Mouse (Mus musculus) stomach, postnatal 0 days (tissue): ENCODE measurements around the gene Pdzd2.

Experiments
- CTCF ChIP-seq: IDR thresholded peaks from 2 replicates; pipeline ENCODE4 v1.5.1; 2016; ENCODE audit warnings: antibody characterized with exemption, low read depth, mild to moderate bottlenecking, moderate library complexity
- EP300 ChIP-seq: optimal IDR thresholded peaks from 2 replicates; pipeline ENCODE3; 2016; ENCODE audit warnings: antibody characterized with exemption

- TF ChIP-seq CTCF (no peak), EP300 (no peak)
Observed at GRCm38 (mm10) chr15:12548696-12549095, 191.0 kb downstream of the Pdzd2 start.
